Mouse (Mus musculus) lung, adult 2 months (tissue): Measurements from ENCODE around the gene Rufy1.
A peak's percentile ranks its signal among the peaks of the same experiment; 100 is the strongest.

Experiments
- CTCF ChIP-seq: fragments of 200-500 bp; IDR thresholded peaks from 2 replicates; pipeline ENCODE4 v1.5.1; 2011; ENCODE audit warnings: mild to moderate bottlenecking, low read length, control low read depth; ENCODE audit not compliant: insufficient read depth
- POLR2A ChIP-seq: fragments of 200-500 bp; IDR thresholded peaks from 2 replicates; pipeline ENCODE4 v1.6.1; 2011; ENCODE audit warnings: low read depth, mild to moderate bottlenecking, control low read depth, low read length, borderline replicate concordance; ENCODE audit errors: extremely low read depth

GRCm38 (mm10) chr11:50431134-50432068 lies 476 bp upstream of the Rufy1 start:
- TF ChIP-seq POLR2A = peak; percentile 43; the same call in 1 of the 2 replicates
- TF ChIP-seq CTCF = no peak
